Mouse (Mus musculus) c-Kit-positive CD71-positive TER-119-negative erythroid progenitor cells, embryonic 14.5 days (primary cell): Measurements from ENCODE around the gene Klf11.

Experiments
- DNase-seq: peaks from one replicate; pipeline ENCODE4 v3.0.0-alpha.2; 2013; ENCODE audit warnings: low read depth

Gene Klf11

DNA sequence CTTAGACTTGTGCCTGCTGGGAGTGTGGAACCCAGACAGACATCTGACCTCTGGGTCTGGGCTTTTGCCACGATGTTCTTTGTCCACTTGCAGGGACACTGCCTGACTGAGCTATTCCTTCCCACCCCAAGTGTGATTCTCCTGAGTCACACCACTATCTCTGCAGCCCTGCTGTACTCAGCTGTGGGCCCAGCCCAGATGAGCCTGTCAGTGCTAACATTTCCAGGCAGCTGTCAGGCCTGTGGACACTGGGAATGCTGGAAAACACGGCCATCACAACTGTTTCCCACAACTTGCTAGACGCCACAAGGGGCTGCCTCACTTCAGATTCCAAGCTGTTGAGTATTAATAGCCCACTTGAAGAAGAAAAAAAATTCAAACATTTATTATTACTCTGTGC lies 51.9 kb downstream of the Klf11 start:
- DNase-seq = no peak

DNA sequence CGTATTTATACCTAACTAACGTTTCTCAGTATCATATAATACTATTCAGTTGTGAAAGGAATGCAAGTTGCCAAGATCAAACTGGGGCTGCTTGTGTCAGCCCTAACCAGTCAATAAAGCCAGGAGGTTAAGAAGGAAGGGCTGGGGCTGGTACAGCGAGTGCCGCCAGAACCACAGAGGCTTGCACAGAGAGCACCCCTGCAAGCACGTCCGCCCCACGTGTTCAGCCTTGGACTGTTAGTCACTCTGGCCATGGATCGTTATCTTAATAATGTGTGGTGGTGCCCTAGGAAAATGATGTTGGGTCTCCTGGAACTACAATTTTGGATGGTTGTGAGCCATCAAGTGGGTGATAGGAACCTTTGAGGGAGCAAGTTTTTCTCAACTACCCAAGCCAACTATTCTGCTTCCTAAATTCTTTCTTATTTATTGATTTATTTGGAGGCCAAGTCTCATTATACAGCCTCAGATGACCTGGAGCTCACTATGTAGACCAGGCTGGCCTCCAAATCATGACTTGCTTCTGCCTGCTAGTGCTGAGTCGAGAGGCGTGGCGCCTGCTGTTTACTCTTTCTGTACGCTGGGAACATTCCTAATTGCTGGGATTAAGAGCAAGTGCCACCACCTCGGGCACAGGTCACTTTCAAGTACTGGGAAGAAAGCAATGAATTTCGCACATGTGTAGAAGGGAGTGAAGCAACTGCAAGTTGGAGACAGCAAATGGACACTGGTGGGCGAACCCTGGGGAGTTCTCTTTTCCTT lies 54.6 kb downstream of the Klf11 start:
- no peak for DNase-seq

DNA sequence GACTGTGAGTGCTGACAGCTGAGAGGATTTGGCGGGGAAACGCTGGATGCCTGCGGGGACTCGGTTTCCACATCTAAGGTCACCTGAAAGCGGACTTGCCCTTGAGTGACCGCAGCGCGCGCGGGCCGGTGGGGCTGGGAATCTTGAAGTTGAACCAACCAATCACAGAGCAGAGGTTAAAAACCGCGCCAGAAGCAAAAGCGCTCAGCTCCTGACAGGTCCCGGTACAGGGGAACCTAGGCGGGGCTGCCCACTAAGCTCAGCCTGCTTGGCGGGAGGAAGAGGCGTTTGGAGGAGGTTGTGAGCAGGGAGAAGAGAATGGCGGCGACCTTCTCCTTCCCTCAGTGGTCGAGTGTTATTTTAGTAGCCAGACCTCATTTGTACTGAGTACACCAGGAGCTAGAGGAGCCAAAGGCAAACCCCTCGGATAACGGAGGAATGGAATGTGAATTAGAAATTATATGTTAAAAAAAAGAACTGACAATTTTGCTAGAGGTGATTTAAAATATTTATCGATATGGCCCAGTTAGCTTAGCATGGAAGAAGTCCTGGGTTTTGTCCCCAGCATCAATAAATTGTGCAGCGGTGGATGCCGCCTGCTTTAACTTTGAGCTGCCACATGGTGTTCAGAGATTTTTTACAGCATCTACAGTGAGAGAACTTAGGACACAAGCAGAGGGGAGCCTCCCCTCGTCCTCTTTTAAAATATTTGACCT lies 55.8 kb downstream of the Klf11 start:
- peak; percentile 75 for DNase-seq

DNA sequence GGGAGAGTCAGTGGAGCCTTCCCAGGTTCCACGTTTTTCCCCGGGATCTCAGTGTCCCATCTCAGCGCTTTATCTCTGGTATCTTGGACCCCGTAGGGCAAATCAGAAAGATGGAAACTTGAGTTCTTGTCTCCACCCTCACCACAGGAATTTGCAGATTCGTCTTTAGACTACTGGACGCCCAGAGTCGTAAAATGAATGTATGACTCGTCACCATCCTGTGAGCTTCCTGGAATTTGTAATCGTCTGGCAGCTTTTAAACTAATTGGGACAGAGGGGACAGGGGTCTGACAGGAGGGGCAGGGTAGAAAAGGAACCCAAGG lies 56.4 kb downstream of the Klf11 start:
- peak; percentile 43 for DNase-seq

DNA sequence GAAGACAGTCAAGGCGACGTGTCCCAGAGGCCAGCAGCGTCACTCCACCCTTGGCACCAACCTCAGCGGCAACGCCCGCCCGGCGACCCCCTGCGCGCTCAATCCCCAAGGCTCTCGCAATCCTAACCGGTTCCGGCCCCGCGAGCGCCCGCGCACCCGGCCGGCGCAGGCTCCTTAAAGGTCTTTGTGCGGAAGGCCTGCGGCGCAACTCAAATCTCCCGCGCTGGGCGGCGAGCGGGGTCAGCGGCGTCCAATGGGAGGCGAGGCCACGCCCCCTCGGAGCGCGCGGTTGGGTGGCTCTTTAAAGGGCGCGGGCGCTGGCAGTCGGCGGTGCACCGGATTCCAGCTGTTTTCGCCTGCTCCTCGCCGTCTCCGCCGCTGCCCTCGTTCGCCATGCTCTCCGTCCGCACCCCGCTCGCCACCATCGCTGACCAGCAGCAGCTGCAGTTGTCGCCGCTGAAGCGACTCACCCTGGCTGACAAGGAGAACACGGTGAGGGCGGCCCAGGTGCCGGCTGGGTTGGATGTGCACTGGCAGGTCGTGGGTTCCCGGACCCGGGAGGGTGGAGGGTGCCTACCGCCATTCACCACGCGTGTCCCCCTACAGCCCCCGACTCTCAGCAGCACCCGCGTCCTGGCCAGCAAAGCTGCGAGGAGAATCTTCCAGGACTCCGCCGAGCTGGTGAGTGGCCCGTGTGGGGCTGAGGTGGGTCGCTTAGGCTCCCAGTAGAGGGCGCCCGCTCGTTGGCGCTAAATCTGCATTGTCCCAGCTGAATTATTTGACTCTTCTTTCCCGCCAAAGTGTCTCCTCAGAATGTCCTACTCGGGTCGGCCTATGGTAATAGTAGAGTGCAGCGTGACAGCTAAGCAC lies 57.1 kb downstream of the Klf11 start, which contains the start of gene Rrm2:
Gene Rrm2, plus strand, starts transcription at position 288 of the 870 bp plus-strand sequence.
- peak; percentile 94 for DNase-seq

DNA sequence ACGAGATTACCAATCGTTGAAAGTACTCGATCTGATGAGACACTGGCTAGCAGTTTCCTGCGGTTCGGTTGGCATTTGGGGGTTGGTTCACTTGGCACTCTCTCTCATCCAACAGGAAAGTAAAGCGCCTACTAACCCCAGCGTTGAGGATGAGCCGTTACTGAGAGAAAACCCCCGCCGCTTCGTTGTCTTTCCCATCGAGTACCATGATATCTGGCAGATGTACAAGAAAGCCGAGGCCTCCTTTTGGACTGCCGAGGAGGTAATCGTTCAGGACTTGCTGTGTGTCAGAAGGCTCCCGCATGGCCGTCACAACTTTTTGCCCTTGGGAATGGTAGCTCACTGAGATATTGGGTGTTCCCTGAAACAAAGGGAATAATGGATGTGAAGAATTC lies 57.7 kb downstream of the Klf11 start:
- DNase-seq = no peak

DNA sequence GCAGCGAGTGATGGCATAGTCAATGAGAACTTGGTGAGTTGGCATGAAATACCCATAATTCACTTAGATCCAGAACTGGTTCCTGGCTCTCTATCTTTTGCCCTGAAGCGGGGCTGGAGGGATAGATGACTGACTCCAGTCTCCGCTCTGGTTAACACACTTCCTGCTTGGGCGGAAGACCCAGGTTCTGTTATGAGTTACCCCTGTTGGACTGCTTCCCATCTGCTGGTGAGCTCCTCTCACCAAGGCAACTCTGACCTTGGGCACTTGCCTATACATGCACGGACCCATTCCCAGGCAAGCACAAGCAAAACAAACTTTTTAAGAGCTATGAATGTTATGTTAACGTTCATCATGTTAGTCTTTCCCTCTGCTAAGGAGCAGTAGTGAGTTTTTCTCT lies 58.3 kb downstream of the Klf11 start:
- DNase-seq = peak; percentile 31

DNA sequence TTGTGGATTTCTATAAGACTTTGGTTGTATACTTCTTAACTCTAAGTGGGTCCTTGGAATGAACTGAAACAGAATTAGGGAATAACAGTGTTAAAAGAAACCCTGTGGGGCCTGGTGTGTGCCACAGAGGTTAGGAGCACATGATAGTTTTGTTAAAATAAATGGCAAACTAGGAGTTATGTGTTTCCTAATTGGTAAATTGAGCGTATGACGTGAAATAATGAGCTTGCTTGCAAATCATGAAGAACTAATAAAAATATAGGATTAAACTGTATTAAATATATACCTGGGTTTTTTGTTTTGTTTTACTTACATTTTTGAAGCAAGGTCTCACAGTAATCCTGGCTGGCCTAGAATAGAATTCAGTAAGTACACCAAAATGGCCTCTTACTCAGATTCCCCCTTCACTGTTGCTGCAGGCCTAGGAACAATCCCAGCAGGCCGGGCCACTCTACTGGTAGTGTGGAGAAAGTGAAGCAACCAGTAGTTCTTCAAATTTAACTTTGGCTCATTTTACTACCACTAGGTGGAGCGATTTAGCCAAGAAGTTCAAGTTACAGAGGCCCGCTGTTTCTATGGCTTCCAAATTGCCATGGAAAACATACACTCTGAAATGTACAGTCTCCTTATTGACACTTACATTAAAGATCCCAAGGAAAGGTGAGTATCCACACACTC lies 58.9 kb downstream of the Klf11 start:
- peak; percentile 89 for DNase-seq

DNA sequence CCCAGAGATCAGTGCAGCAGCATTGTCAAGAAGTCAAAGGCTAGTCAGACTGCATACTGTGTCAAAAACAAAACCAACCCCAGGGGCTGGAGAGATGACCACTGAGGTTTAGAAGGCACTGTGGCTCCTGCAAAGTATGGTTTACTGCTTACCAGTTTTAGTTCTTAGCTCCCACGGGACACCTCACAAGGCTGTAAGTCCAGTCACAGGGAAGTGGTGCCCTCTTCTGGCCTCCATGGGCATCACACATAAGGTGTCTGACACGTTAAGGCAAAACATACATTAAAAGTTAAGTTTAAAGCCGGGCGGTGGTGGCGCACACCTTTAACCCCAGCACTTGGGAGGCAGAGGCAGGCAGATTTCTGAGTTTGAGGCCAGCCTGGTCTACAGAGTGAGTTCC lies 59.6 kb downstream of the Klf11 start:
- DNase-seq = peak; percentile 45
